Mouse (Mus musculus) forebrain, embryonic 13.5 days (tissue): ENCODE measurements around the gene Odf3b. TPM values are rescaled to one million over a fixed set of nuclear protein-coding genes. Genes with fewer than 3 reads are reported as not detected.

ENCODE experiments used
- ATAC-seq: fragments of 200-750 bp; cut with Nextera tagmentation; 2 replicates; pipeline ENCODE4 v1.8.0; 2017
- H3K27ac ChIP-seq: fragments of 300-500 bp; sonication (generic); 2 replicates; pipeline ENCODE4 v1.5.1; 2015; ENCODE audit warnings: inconsistent platforms, mild to moderate bottlenecking, moderate library complexity
- H3K27me3 ChIP-seq: fragments of 300-500 bp; sonication (generic); 2 replicates; pipeline ENCODE4 v1.6.1; 2015; ENCODE audit warnings: mild to moderate bottlenecking, inconsistent platforms
- H3K36me3 ChIP-seq: fragments of 300-500 bp; sonication (generic); 2 replicates; pipeline ENCODE4 v1.6.1; 2015; ENCODE audit warnings: mild to moderate bottlenecking, inconsistent platforms; ENCODE audit not compliant: poor library complexity, severe bottlenecking
- H3K4me1 ChIP-seq: fragments of 300-500 bp; sonication (generic); 2 replicates; pipeline ENCODE4 v1.6.1; 2015; ENCODE audit warnings: inconsistent platforms
- H3K4me2 ChIP-seq: fragments of 300-500 bp; sonication (generic); 2 replicates; pipeline ENCODE4 v1.6.1; 2015; ENCODE audit warnings: inconsistent platforms, mild to moderate bottlenecking, moderate library complexity
- H3K4me3 ChIP-seq: fragments of 300-500 bp; sonication (generic); 2 replicates; pipeline ENCODE4 v1.5.1; 2015; ENCODE audit warnings: mild to moderate bottlenecking, inconsistent platforms
- H3K9ac ChIP-seq: fragments of 300-500 bp; sonication (generic); 2 replicates; pipeline ENCODE4 v1.6.1; 2015; ENCODE audit warnings: mild to moderate bottlenecking, inconsistent platforms
- H3K9me3 ChIP-seq: fragments of 300-500 bp; sonication (generic); replicated peaks from 2 replicates; pipeline ENCODE4 v1.6.1; 2016; ENCODE audit warnings: inconsistent platforms
- WGBS: fragments of 180-500 bp; shearing (Covaris S2); methylation state at CpG from one replicate; pipeline ENCODE4 v1.1.7; 2015; 5-methylcytosine and 5-hydroxymethylcytosine counted together
- polyA plus RNA-seq: library from polyadenylated mRNA; unstranded; fragments of >200 nt; fragmentation: Nextera tagmentation; extraction: Ambion mirVana; gene quantifications from 2 replicates; pipeline ENCODE4 v1.2.1, GENCODE M21; 2015

Gene Odf3b
- polyA plus RNA-seq, 1 experiment from 2014 or later: 0.98 TPM

- no peak overlapping the region for H3K9ac ChIP-seq
- H3K9me3 ChIP-seq: no peaks in the 10 kb centered on the region
- ATAC-seq: no peak
- no peak overlapping the region for H3K4me3 ChIP-seq
- no peaks in the 10 kb centered on the region for H3K27me3 ChIP-seq
- peaks cover 46% of the 10 kb centered on the region for H3K36me3 ChIP-seq
- H3K4me1 ChIP-seq: peaks cover 30% of the 10 kb centered on the region
- 98% methylated on average over 12 of the region's 12 CpGs for WGBS
- H3K4me2 ChIP-seq: no peak overlapping the region
- H3K27ac ChIP-seq: no peak overlapping the region
Observed at GRCm38 (mm10) chr15:89352795-89353194, 26.3 kb downstream of the Odf3b start.

GRCm38 (mm10) chr15:89352054-89352453, 27.0 kb downstream of the Odf3b start:
- Histone ChIP-seq H3K36me3 (peaks cover 46% of the 10 kb centered on the region), H3K4me2 (no peak overlapping the region), H3K9me3 (no peaks in the 10 kb centered on the region), H3K27me3 (no peaks in the 10 kb centered on the region), H3K9ac (no peak overlapping the region), H3K27ac (no peak overlapping the region), H3K4me1 (peaks cover 23% of the 10 kb centered on the region), H3K4me3 (no peak overlapping the region)
- 97% methylated on average over 14 of the region's 14 CpGs for WGBS
- ATAC-seq: no peak

- no peaks in the 10 kb centered on the region for H3K9me3 ChIP-seq
- no peaks in the 10 kb centered on the region for H3K27me3 ChIP-seq
- H3K36me3 ChIP-seq: peaks cover 46% of the 10 kb centered on the region
- H3K27ac ChIP-seq: no peak overlapping the region
- WGBS: 91% methylated on average over 15 of the region's 15 CpGs
- H3K4me2 ChIP-seq: no peak overlapping the region
- no peak for ATAC-seq
- peaks cover 15% of the 10 kb centered on the region for H3K4me1 ChIP-seq
- no peak overlapping the region for H3K4me3 ChIP-seq
- no peak overlapping the region for H3K9ac ChIP-seq
Observed at GRCm38 (mm10) chr15:89351302-89351701, 27.8 kb downstream of the Odf3b start.

GRCm38 (mm10) chr15:89350447-89350846, 28.6 kb downstream of the Odf3b start:
- Histone ChIP-seq H3K4me1 (peaks cover 14% of the 10 kb centered on the region), H3K4me2 (no peak overlapping the region), H3K9me3 (no peaks in the 10 kb centered on the region), H3K4me3 (no peak overlapping the region), H3K36me3 (peaks cover 46% of the 10 kb centered on the region), H3K27me3 (no peaks in the 10 kb centered on the region), H3K27ac (no peak overlapping the region), H3K9ac (no peak overlapping the region)
- 88% methylated on average over 5 of the region's 5 CpGs for WGBS
- ATAC-seq: no peak

- Histone ChIP-seq H3K27me3 (no peaks in the 10 kb centered on the region), H3K9me3 (no peaks in the 10 kb centered on the region), H3K9ac (no peak overlapping the region), H3K4me1 (no peaks in the 10 kb centered on the region), H3K27ac (no peak overlapping the region), H3K36me3 (no peaks in the 10 kb centered on the region), H3K4me3 (no peak overlapping the region), H3K4me2 (no peak overlapping the region)
- WGBS: 86% methylated on average over 3 of the region's 3 CpGs
- ATAC-seq: no peak
Observed at GRCm38 (mm10) chr15:89343325-89343724, 35.8 kb downstream of the Odf3b start.

GRCm38 (mm10) chr15:89341678-89342077, 37.4 kb downstream of the Odf3b start:
- Histone ChIP-seq H3K4me3 (no peak overlapping the region), H3K9ac (no peak overlapping the region), H3K27ac (no peak overlapping the region), H3K36me3 (no peaks in the 10 kb centered on the region), H3K4me2 (no peak overlapping the region), H3K4me1 (no peaks in the 10 kb centered on the region), H3K9me3 (no peaks in the 10 kb centered on the region), H3K27me3 (no peaks in the 10 kb centered on the region)
- no peak for ATAC-seq
- 54% methylated on average over 1 of the region's 1 CpGs for WGBS

GRCm38 (mm10) chr15:89340136-89340535, 38.9 kb downstream of the Odf3b start:
- Histone ChIP-seq H3K4me2 (no peak overlapping the region), H3K4me3 (no peak overlapping the region), H3K36me3 (no peaks in the 10 kb centered on the region), H3K9me3 (no peaks in the 10 kb centered on the region), H3K9ac (no peak overlapping the region), H3K27me3 (no peaks in the 10 kb centered on the region), H3K4me1 (no peaks in the 10 kb centered on the region), H3K27ac (no peak overlapping the region)
- ATAC-seq: no peak
- 92% methylated on average over 3 of the region's 3 CpGs for whole genome bisulfite sequencing

- Histone ChIP-seq H3K9me3 (no peaks in the 10 kb centered on the region), H3K36me3 (no peaks in the 10 kb centered on the region), H3K27ac (no peak overlapping the region), H3K27me3 (no peaks in the 10 kb centered on the region), H3K4me3 (no peak overlapping the region), H3K9ac (no peak overlapping the region), H3K4me2 (no peak overlapping the region), H3K4me1 (no peaks in the 10 kb centered on the region)
- no peak for ATAC-seq
- WGBS: 86% methylated on average over 2 of the region's 2 CpGs
Observed at GRCm38 (mm10) chr15:89339696-89340095, 39.4 kb downstream of the Odf3b start.

- 86% methylated on average over 14 of the region's 14 CpGs for WGBS
- Histone ChIP-seq H3K9ac (no peak overlapping the region), H3K27me3 (no peaks in the 10 kb centered on the region), H3K36me3 (no peaks in the 10 kb centered on the region), H3K4me3 (no peak overlapping the region), H3K4me2 (no peak overlapping the region), H3K9me3 (no peaks in the 10 kb centered on the region), H3K27ac (no peak overlapping the region), H3K4me1 (no peaks in the 10 kb centered on the region)
- ATAC-seq: no peak
Observed at GRCm38 (mm10) chr15:89336422-89336821, 42.7 kb downstream of the Odf3b start.

- no peaks in the 10 kb centered on the region for H3K9me3 ChIP-seq
- H3K36me3 ChIP-seq: no peaks in the 10 kb centered on the region
- H3K9ac ChIP-seq: no peak overlapping the region; the same call in 1 of the 2 replicates
- H3K27ac ChIP-seq: no peak overlapping the region
- H3K4me1 ChIP-seq: no peaks in the 10 kb centered on the region
- no peak for ATAC-seq
- no peak overlapping the region for H3K4me2 ChIP-seq
- H3K4me3 ChIP-seq: no peak overlapping the region
- WGBS: 83% methylated on average over 17 of the region's 17 CpGs
- H3K27me3 ChIP-seq: no peaks in the 10 kb centered on the region
Observed at GRCm38 (mm10) chr15:89334774-89335537, 44.1 kb downstream of the Odf3b start.

- Histone ChIP-seq H3K9ac (no peak within 1 kb of the TSS; the same call in 1 of the 2 replicates), H3K4me1 (no peaks in the 10 kb centered on the region), H3K27me3 (no peaks in the 10 kb centered on the region), H3K4me3 (no peak within 1 kb of the TSS), H3K4me2 (no peak within 1 kb of the TSS), H3K27ac (no peak within 1 kb of the TSS), H3K36me3 (no peaks in the 10 kb centered on the region), H3K9me3 (no peaks in the 10 kb centered on the region)
- no peak for ATAC-seq
- whole genome bisulfite sequencing: 90% methylated on average over 7 of the region's 7 CpGs
Observed at GRCm38 (mm10) chr15:89334271-89334670, 44.8 kb downstream of the Odf3b start, which contains the start of gene Miox. Gene Miox, plus strand, starts transcription at chr15:89334398.
